Mouse (Mus musculus) liver, embryonic 14.5 days (tissue): ENCODE data around the gene Prtg. TPM values are rescaled to one million over a fixed set of nuclear protein-coding genes. Genes with fewer than 3 reads are reported as not detected.

ENCODE experiments used
- ATAC-seq: fragments of 200-750 bp; cut with Nextera tagmentation; 2 replicates; pipeline ENCODE4 v1.8.0; 2017; ENCODE audit warnings: moderate number of reproducible peaks, mild to moderate bottlenecking, moderate library complexity; ENCODE audit not compliant: insufficient read depth
- DNase-seq, 3 experiments: peaks; one replicate each; pipeline ENCODE4 v3.0.0-alpha.2; 2012 to 2013; ENCODE audit warnings: low read depth in 3 of 3, low spot score in 3 of 3
- H3K27ac ChIP-seq: fragments of 300-500 bp; sonication (generic); 2 replicates; pipeline ENCODE4 v1.5.1; 2014; ENCODE audit warnings: moderate library complexity, mild to moderate bottlenecking, control low read depth, inconsistent platforms
- H3K27me3 ChIP-seq: fragments of 300-500 bp; sonication (generic); 2 replicates; pipeline ENCODE4 v1.6.1; 2014; ENCODE audit warnings: mild to moderate bottlenecking, low read length, moderate library complexity; ENCODE audit not compliant: control insufficient read depth, insufficient read depth
- H3K36me3 ChIP-seq: fragments of 300-500 bp; sonication (generic); replicated peaks from 2 replicates; pipeline ENCODE4 v1.6.1; 2014; ENCODE audit warnings: low read depth; ENCODE audit not compliant: control insufficient read depth, insufficient read depth
- H3K4me1 ChIP-seq, 2 experiments: fragments of 200-500 bp in 1 of 2; fragments of 300-500 bp in 1 of 2; sonication (generic) in 1 of 2; replicated peaks; 2 replicates each; pipeline ENCODE4 v1.6.1; 2012 to 2014; ENCODE audit warnings: antibody characterized with exemption in 1 of 2, inconsistent platforms in 1 of 2, low read length in 1 of 2; ENCODE audit not compliant: control insufficient read depth in 2 of 2, insufficient read depth in 2 of 2
- H3K4me2 ChIP-seq: fragments of 300-500 bp; sonication (generic); 2 replicates; pipeline ENCODE4 v1.6.1; 2014; ENCODE audit warnings: low read depth, mild to moderate bottlenecking, control low read depth, moderate library complexity
- H3K4me3 ChIP-seq, 2 experiments: fragments of 200-500 bp in 1 of 2; fragments of 300-500 bp in 1 of 2; sonication (generic) in 1 of 2; 2 replicates each; pipeline ENCODE4 v1.5.1; 2012 to 2014; ENCODE audit warnings: low read depth in 2 of 2, low read length in 2 of 2, mild to moderate bottlenecking in 2 of 2, control low read depth in 1 of 2, inconsistent platforms in 1 of 2, moderate library complexity in 1 of 2; ENCODE audit not compliant: insufficient read depth in 1 of 2
- H3K9ac ChIP-seq: fragments of 300-500 bp; sonication (generic); replicated peaks from 2 replicates; pipeline ENCODE4 v1.6.1; 2014; ENCODE audit warnings: mild to moderate bottlenecking, control low read depth, moderate library complexity
- H3K9me3 ChIP-seq: fragments of 300-500 bp; sonication (generic); 2 replicates; pipeline ENCODE4 v1.6.1; 2016; ENCODE audit warnings: low read length, mixed read lengths; ENCODE audit not compliant: control insufficient read depth
- CTCF ChIP-seq: IDR thresholded peaks from 2 replicates; pipeline ENCODE4 v1.5.1; 2016; ENCODE audit warnings: antibody characterized with exemption, low read depth, control low read depth
- EP300 ChIP-seq: IDR thresholded peaks from 2 replicates; pipeline ENCODE4 v1.6.1; 2016; ENCODE audit warnings: antibody characterized with exemption, low read depth
- WGBS: fragments of 180-500 bp; shearing (Covaris S2); extraction: QIAGEN DNeasy Blood & Tissue Kit; methylation state at CpG from one replicate; pipeline ENCODE4 v1.1.7; 2014; ENCODE audit not compliant: insufficient replicate concordance; 5-methylcytosine and 5-hydroxymethylcytosine counted together
- polyA plus RNA-seq, 2 experiments: library from polyadenylated mRNA; depleted of rRNA in 1 of 2; stranded (reverse) in 1 of 2; unstranded in 1 of 2; fragments of >200 nt; fragmentation: Nextera tagmentation in 1 of 2; extraction: Ambion mirVana in 1 of 2; gene quantifications; 2 replicates each; pipeline versions ENCODE4 v1.2.1 to v1.2.3; 2012 to 2014

The Prtg gene
- polyA plus RNA-seq, 2 experiments, result 0.03 TPM

DNA sequence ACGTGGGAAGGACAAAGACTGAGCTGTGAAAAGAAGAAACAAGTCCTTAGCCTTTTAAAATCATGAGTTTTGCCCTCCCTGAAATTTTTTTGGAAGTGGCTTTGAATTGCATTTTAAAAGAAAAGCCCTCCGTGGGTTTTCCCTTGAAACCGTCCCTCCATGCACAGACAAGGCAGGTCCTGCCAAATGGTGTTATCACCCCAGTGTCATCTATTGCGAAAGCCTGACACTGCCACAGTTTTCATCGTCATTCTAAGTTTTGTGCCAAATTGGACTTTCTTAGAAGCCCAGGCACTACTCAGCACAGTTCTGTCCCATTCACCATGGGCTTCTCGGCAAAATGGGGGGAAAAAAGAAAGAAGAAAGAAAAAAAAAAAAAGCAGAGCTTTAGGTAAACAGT is 106.9 kb downstream of the Prtg start:
- DNase-seq (no peak), ATAC-seq (no peak)
- Histone ChIP-seq H3K4me1 (no peaks in the 10 kb centered on the region), H3K9ac (no peak overlapping the region), H3K36me3 (no peaks in the 10 kb centered on the region), H3K4me3 (no peak overlapping the region), H3K27me3 (no peaks in the 10 kb centered on the region), H3K27ac (no peak overlapping the region), H3K4me2 (no peak overlapping the region), H3K9me3 (no peaks in the 10 kb centered on the region)
- no peak for TF ChIP-seq EP300
- no peak for TF ChIP-seq CTCF
- 38% methylated on average over 6 of the region's 6 CpGs for WGBS

GRCm38 (mm10) chr9:72915728-72916127 is 109.1 kb downstream of the Prtg start:
- no peaks in the 10 kb centered on the region for H3K9me3 ChIP-seq
- DNase-seq, result no peak

GRCm38 (mm10) chr9:72923068-72923467 is 116.4 kb downstream of the Prtg start:
- Histone ChIP-seq H3K27me3 (peaks cover 41% of the 10 kb centered on the region), H3K4me2 (no peak overlapping the region), H3K36me3 (no peaks in the 10 kb centered on the region), H3K9me3 (no peaks in the 10 kb centered on the region), H3K4me3 (no peak overlapping the region), H3K27ac (no peak overlapping the region), H3K9ac (no peak overlapping the region), H3K4me1 (no peaks in the 10 kb centered on the region)
- 50% methylated on average over 3 of the region's 3 CpGs for WGBS
- TF ChIP-seq EP300 (no peak), CTCF (no peak)
- DNase-seq, result no peak
- no peak for ATAC-seq

More at GRCm38 (mm10) chr9:72915728-72916127, 109.1 kb downstream of the Prtg start:
- 21% methylated on average over 7 of the region's 7 CpGs for WGBS
- H3K27ac ChIP-seq, result no peak overlapping the region
- H3K4me2 ChIP-seq, result no peak overlapping the region
- H3K4me1 ChIP-seq, result no peaks in the 10 kb centered on the region
- no peak overlapping the region for H3K9ac ChIP-seq
- no peaks in the 10 kb centered on the region for H3K36me3 ChIP-seq
- no peak for TF ChIP-seq EP300
- no peak for TF ChIP-seq CTCF
- H3K4me3 ChIP-seq, result no peak overlapping the region
- H3K27me3 ChIP-seq, result no peaks in the 10 kb centered on the region
- ATAC-seq, result no peak

DNA sequence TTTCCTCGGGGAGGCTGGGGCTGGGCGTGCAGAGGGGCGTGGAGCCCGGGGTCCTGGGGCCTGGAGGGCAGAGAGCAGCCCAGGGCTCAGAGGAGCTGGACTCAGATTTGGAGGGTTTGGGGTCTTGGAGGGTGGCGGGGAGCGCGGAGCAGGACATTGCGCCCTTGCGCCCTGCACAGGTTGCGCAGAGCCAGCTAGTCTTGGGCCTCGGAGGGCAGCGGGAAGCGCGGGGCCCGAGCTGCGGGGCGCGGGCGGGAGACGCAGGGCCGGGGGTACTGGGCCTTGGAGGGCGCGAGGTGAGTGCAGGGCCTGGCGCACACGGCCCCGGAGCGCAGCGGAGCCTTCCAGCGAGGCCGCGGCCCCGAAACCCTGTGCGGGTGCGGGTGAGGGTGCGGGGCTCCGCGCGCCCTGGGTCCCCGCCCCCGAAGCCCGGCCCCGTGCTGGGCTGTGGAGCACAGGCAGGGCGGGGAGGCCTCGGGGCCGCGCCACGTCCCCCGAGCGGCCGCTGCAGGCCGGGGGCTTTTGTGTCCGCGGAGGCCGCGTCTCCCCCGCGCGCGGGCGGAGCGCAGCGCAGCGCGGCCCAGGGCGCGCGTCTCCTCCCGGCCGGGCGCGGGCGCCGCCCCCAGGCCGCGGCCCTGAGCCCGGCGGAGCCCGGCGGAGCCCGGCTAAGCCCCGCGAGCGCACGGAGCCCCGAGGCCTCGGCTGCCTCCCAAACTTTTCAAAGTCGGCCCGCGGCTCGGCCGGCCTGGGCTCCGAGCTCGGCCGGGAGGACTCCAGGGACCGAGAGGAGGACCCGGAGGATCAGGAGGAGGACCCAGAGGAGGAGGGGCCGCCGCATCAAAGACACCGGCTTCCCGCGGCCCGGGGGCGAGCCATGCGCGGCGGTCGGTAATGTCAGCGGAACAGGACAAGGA is 118.6 kb downstream of the Prtg start, which contains the start of gene Pygo1:
TSS of gene Pygo1 (plus strand) at position 625 of the 914 bp plus-strand sequence.
- ATAC-seq (no peak), DNase-seq (no peak)
- TF ChIP-seq EP300 (no peak), CTCF (no peak)
- no peaks in the 10 kb centered on the region for H3K36me3 ChIP-seq
- no peak within 1 kb of the TSS for H3K9ac ChIP-seq
- peak within 1 kb of the TSS; percentile 47 to 49 for H3K4me3 ChIP-seq
- peaks cover 41% of the 10 kb centered on the region for H3K27me3 ChIP-seq
- WGBS, result 1% methylated on average over 95 of the region's 108 CpGs
- H3K9me3 ChIP-seq, result no peaks in the 10 kb centered on the region
- peak within 1 kb of the TSS; percentile 54 for H3K4me2 ChIP-seq
- H3K27ac ChIP-seq, result no peak within 1 kb of the TSS
- H3K4me1 ChIP-seq, result no peaks in the 10 kb centered on the region

GRCm38 (mm10) chr9:72925935-72926258 is 119.2 kb downstream of the Prtg start:
- H3K4me2 ChIP-seq, result peak overlapping the region; percentile 54
- H3K4me3 ChIP-seq, result peak overlapping the region; percentile 38 to 49
- no peak overlapping the region for H3K27ac ChIP-seq
- H3K9me3 ChIP-seq, result no peaks in the 10 kb centered on the region
- ATAC-seq (no peak), DNase-seq (no peak)
- WGBS, result 3% methylated on average over 20 of the region's 20 CpGs
- H3K9ac ChIP-seq, result no peak overlapping the region
- H3K4me1 ChIP-seq, result no peaks in the 10 kb centered on the region
- H3K27me3 ChIP-seq, result peaks cover 41% of the 10 kb centered on the region
- TF ChIP-seq CTCF (no peak), EP300 (no peak)
- no peaks in the 10 kb centered on the region for H3K36me3 ChIP-seq
